Mouse (Mus musculus): ENCODE results near the gene Sik2. TPM values are rescaled to one million over a fixed set of nuclear protein-coding genes. Genes with fewer than 3 reads are reported as not detected.

Gene Sik2
- total RNA-seq, 2 experiments from 2014 or later, result 54.9 TPM

DNA sequence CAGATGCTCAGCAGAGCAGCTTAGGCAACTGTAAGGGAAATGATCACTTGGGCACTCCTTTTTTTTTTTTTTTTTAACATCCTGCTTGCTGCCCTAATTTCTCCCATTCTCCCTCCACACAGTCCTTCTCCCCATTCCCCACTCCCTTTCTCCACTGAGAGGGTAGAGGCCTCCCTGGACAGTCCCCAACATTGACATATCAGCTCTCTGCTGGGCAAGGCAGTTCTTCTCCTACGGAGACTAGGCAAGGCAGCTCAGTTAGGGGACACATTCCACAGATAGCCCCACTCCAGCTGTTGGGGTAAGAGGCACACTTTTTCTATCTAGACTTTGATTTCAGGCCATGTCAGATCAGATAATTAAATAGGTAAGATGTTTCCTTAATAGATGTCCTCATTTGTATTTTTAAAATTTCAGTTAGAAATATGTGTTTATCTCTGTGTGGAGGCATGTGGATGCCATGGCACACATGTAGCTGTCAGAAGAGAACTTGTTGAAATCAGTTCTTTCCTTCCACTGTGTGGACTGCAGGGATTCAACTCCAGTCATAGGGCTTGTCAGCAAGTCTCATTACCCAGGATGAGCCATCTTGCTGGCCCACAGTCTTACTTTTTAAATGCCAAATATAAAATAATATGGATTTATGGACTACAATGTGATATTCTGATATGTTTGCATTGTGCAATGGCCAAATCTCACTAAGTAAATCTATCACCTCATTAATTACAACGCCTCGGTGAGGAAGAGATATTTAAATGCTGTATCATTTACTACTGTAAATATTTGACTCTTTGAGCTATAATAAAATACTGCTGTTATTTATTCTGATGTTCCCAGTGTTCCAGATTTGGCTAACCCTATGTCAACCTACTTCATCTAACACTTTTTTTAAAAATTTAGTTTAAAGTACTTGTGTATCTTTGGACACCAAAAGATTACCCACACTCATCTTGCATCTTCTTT is 87.7 kb downstream of the Sik2 start:
- no peak for DNase-seq
- intact Hi-C loops (cut with DNase I), result no loop called here

DNA sequence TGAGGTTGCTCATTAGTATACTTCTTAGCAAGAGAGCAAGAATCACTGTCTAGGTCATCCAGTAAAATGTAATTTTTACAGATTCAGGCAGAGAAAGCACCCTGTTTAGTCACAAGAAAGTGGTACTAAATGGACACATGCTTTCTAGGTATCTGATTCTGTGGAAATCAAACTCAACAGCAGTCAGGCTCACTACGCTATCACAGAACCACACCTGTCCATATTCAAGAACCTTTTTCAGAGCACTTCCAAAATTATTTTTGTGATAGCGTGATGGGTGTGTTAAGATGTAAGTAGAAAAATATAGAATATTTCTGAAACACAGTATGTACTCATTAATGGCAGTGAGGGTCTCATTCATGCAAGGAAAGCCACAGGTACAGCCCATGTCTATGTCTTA is 89.3 kb downstream of the Sik2 start:
- no peak for DNase-seq
- intact Hi-C loops (cut with DNase I), result no loop called here

DNA sequence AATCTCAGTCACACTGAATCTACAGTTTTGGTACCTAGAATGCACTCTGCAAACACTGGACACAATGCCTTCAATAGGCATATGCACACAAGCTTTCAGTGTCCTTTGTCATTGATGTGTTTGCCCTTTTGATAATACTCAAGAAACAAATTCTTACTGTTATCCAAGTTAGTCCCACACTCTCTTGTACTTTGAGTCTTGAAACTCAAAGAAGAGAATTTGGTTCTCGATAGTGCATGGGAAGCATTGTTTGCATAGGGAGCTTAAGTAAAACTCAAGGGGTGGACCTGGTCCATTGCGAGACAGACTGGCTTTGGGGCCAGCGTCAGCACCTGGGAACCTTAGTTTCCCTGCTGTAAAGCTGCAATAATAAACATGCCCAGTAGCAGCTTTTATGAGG is 90.7 kb downstream of the Sik2 start:
- intact Hi-C loops (cut with DNase I), result no loop called here
- DNase-seq, result no peak

DNA sequence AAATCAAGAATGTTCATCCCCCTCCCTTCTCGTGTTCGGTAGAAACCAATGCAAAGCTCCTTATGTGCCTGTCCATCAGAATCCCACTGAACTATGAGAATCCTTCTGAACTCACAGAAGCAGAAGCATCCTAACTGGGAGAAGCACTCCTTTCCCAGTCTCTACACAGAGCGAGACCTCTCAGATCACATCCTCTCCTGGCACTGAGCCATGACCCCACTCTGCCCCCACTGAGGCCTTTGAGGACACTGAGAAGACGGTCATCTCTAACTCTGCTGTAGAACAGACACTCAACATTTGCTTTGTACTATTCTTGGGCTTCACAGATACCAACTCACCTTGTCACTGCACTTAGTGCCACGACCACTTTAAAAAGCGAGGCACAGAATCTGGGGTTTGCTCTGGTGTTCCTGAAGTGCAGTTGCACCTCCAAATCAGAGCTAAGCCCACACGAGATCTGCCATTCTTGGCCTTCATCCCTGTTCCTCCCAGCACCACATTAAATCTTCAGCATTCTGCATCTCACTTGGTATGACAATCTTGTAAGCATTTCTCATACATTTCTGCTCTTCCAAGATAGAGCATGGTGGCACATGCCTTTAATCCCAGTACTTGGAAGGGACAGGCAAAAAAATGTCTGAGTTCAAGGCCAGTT is 96.9 kb downstream of the Sik2 start:
- peak; percentile 26 for DNase-seq
- intact Hi-C loops (cut with DNase I), result no loop called here

DNA sequence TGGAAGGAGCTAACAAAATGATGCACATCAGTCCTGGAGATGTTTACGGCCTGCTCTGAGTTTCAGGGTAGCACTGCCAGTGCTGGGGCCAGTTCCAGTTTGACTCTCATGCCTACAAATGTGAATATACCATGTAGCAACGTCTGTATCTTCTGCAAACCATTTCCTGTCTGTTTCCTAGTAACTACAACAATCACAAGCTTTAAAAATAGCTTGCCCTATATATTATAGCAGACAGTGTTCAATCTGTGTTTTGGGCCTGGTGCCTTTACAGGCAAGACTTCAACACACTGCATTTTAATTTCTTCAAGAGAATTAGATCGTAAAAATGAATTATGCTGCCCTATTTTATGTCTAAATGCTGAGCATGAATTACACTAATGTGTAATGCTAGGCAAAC is 103.6 kb downstream of the Sik2 start:
- DNase-seq, result no peak

DNA sequence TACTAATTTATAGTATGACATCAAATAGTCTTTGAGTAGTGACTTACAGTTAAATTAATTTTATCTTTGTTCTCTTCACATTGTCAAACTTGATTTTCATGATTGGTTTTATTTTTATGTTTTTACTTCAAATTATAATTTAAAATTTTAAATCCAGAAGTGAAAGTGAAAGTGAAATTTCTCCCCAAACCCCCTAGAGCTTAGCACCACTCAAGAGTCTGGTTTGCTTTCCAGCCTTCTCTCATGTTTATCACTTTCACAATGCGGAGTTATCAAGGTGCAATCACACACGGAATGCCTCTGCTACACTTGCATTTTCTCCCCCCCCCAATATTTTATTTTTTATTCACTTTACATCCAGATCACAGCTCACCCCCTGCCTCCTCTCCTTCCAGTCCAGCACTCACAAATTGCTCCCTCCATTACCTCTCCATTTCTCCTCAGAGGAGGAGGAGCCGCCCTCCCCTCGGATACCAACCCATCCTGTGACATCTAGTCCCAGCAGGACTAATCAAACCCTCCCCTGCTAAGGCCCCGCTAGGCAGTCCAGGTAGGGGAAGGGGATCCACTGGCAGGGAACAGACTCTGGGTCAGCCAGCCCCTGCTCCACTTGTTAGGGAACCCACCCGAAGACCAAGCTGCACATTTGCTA is 104.6 kb downstream of the Sik2 start:
- no peak for DNase-seq
- intact Hi-C loops (cut with DNase I), result no loop called here

More for the DNA sequence above, 103.6 kb downstream of the Sik2 start:
- intact Hi-C loops (cut with DNase I), result no loop called here

DNA sequence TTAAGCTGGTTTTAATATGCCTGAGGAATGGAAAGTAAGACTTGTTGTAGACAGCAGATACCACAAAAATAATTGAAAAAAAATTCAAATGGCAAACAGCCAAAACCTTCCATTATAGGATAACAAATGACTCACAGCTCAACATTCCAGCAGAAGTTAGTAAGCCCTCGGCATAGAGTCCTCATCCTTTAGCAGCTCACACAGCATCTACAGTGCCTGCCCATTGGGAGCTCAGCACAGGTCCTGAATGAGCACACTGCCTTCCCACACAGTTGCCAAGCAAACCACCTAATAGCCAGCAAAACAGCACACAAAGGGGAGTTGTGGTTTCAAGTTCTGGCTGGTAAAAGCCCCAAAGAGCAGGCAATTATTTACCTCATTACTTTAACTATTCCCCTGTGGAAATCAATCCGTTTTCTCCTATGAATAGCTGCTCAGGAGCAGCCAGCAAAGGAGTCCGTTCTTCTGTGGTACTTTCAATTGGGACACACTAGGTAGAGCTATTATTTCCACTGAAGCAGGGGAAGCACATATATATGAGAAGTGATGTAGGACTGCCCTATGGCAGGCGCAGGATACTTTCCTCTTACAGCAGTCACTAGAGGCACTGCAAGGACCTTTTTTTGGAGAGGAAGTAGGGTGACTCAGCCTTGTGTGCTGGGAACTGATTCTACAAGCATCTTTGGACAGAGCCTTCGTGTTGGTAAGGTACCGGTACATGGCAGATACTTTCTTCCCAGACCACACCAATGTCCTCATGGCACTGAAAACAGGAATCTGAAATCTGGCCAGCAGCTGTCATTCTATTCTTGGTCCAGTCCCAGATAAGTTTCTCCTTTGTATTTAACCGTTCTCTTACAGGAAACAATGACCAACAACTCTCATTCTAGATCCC is 108.6 kb downstream of the Sik2 start:
- DNase-seq, result no peak
- intact Hi-C loops (cut with DNase I), result no loop called here

DNA sequence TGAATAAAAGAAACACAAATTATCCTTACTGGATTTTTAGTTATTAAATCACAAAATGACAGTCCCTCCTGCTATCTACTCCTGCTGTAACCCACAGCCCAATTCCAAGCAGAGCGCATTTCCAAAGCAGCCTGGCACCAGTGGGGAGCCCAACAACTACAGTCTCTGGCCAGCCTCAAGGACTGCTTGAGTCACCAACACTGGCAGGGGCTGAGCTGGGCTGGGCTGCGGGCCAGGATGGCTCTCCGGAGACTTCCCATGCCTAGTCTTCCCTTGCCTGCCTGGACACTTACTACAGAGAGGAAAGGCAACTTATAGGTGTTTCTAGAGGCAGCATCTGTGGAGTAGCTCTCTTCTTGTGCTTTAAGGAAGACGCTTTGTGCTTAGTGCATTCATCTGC is 115.2 kb downstream of the Sik2 start:
- peak; percentile 96 for DNase-seq
- intact Hi-C loops (cut with DNase I), result no loop called here

DNA sequence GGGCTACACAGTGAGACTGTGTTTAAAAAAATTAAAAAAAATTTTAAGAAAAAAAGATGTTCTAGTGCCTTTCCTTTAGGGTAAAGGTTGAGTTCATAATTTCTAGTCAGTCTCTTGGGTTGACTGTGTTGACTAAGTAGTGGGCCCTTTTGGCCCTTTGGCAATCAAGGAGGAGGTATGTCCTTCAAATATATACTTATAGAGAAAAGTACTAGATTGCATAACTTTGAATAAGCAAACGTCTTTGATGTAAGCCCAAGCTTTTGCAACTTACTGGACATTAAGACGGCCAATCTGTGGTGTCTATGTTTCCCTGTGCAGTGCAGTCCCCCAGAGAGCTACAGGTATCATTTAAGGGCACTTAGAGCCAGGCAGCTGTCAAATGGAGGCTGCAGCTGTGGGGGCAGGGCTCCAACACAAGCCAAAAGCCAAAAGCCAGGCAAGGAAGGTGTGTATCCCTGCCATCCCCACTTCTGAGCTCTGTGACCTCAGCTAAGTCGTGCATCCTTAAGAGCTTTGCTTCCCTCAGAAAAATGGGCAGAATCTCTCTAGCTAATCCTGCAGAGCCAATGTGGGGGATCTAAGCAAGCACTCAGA is 118.3 kb downstream of the Sik2 start:
- intact Hi-C loops (cut with DNase I), result no loop called here
- DNase-seq, result no peak

DNA sequence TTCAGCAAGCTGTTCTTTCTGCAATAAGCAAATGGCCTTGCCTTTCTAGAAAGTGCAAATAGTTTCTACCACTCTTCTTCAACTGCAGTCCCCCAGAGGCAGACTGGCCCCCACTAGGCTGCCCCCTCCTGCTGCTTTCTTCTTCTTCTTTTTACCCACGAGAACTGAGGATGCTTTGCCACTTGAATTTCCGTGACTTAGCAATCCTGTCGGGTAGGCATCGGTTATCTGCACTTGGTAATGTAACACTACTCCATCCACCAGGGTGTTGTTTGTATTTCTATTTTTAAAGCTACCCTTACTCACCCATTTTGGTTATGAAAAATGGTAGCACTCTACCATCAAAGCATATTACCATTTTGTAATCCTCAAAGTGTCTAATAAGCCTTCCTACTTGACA is 118.9 kb downstream of the Sik2 start:
- DNase-seq, result no peak
- intact Hi-C loops (cut with DNase I), result no loop called here

DNA sequence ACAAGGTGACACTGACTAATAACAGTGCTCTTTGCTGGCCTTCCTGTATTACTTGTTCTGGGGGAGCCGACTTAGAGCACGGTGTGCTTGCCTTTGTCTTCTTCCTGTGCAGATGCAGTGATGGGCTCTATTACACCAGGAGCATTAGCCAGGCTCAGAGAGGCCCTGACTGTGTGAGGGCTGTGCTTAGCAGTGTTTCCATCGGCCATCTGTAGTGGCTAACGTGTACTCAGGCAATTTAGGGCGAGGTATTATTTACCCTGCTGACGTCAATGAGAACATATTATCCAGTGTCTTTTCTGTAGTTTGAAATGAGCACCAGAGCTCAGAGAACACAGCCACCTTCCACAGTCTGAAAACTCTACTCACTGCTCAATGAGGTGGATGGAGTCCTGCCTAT is 119.7 kb downstream of the Sik2 start:
- intact Hi-C loops (cut with DNase I), result no loop called here

DNA sequence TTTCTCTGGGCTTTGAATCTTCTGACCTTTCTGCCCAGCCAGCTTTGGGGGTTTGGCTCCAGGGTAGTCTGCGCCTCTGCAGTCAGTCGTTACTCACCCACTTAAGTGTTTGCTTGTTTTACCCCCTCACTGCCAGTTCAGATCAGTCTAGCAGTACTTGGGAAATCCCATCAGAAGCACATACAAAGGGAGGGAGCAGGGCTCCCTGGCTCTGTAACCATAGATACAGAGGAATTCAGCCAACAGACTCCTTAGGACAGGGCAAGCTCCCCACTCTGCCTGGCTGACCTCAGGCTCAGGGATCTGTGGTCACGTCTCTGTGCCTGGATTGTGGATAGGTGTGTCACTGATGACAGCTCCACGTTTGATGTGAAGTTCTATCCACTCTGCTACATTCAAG is 121.5 kb downstream of the Sik2 start:
- no peak for DNase-seq
- intact Hi-C loops (cut with DNase I), result no loop called here

More for the DNA sequence above, 119.7 kb downstream of the Sik2 start:
- DNase-seq, result no peak

DNA sequence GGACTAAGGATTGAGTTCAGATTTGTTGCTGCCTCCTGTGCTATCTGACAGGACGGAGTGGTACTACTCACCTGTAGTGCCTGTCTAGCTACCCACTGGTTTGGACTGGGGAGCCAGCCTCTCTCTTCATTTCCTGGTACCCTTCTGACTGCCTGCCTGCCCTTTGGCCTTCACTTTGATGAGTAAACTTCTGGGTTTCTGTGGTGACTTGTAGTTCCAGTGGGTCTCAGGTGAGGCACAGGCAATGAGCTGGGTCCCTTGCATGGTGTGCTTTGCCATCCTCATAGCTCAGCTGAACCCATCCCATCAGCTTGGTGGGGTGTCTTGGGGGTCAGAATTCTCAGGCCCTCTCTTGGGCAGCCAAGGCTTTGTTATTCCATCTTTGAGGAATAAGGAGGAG is 122.0 kb downstream of the Sik2 start:
- intact Hi-C loops (cut with DNase I), result no loop called here

DNA sequence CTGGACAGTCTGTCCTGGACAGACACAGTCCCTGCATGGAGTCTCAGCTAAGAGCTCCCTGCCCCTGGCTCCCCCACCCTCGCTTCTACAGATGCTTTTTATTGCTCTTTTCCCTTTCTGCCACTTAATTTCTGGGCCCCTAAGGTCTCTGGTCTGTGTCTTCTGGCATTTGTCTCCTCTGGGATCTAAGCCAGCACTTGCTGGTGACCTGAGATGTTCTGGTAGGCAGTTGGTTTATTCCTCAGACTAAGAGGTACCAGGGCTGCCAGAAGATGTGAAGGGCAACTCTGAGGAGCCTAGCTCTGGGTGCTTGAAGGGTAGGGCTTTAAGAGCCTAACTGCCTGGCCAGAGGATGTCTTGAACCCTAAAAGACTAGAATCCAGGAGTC is 123.3 kb downstream of the Sik2 start:
- intact Hi-C loops (cut with DNase I), result no loop called here

More for the DNA sequence above, 122.0 kb downstream of the Sik2 start:
- DNase-seq, result no peak

DNA sequence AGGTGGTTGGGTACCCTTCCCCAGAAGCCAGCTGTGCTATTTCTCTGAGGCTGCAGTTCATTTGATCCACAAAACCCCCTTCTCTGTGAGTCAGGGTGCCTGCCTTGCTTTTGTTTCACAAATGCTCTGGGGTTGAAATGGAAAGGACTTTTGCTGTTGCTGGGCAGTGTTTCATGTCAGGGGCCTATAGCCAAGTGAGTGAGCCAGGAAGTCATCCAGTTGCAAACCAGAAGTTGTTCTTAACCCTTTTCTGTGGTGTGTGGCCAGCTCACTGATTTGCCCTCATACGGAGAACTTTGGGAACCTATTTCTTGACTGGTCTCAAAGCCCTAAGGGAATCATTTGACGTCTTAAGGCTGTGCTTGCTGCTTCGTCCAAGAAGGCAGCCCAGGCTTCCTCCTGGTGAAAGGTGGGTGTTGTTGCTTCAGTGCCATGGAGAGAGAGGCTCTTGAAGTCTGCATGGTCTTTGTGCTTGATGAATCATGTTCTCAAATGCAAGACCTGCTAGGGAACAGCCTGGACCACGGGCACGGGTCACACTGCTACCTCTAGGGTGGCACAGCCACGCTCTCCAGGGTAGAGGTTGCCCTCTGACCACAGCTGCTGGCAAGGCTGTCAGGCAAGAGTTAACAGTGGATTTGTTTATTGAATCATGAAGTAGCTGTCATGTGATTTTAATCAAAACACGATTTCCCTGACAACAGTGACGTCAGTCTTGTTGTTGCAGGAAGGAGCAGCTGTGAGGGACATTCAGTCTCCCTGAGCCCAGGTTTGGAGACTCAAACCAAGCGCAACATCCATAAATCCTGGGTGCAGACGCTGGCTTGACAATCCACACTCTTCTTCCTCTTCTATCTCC is 123.9 kb downstream of the Sik2 start:
- DNase-seq, result no peak
- intact Hi-C loops (cut with DNase I), result no loop called here

More for the DNA sequence above, 123.3 kb downstream of the Sik2 start:
- DNase-seq, result no peak

DNA sequence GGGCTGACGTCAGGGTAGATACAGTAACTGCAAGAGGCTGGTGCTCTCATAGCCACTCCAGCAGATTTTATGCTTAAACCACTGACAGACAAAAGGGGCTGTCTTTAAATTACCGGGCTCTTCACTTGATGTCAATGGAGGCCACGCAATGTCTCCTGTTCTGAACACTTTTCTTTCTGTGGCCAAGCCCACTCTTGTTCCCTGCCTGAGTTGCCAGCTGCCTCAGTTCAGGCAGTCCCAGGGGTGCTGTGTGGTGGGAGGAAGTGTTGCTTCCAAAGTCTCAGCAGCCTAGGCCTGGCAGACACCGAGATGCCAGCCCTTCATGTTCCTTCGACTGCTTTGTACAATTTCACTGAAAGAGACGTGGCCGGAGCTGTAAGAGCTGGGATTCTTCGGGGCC is 124.8 kb downstream of the Sik2 start:
- intact Hi-C loops (cut with DNase I), result no loop called here
- peak; percentile 32 for DNase-seq

DNA sequence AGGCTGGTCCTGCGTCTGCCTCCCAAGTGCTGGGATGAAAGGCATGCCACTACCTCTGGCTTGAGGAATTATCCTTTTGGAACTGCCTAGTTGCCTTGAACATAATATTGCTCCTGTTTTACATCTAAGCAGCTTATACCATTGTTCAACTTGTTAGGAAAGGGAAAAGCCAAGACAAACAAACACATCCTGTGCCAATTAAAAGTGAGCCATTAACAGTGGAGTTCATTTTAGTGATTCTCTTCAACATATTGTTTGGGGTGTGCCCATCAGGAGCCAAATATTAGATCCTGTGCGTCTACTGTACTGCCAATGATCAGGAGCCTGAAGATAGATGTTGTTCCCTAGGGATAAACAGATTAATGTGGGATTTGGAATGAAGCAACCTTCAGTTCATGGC is 126.7 kb downstream of the Sik2 start:
- no peak for DNase-seq
- intact Hi-C loops (cut with DNase I), result no loop called here

DNA sequence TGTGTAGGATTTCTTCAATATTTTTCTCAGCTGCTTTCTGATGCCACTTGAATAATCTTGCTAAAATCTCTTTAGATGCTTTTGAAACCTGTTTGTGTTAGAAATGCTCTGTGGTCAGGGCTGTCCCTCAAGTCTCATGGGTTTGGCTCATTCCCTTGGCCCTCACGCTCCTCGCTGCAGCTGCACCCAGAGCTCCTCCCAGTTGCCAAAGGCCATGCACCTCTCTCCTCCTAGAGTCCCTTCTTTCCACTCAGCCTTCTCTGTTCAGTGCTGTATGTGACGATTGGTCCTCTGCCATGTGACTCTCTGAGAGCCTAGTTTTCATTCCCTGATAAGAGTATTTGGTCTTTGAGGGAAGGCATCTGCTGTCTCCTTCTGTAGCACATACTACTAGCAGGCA is 131.4 kb downstream of the Sik2 start:
- intact Hi-C loops (cut with DNase I), result no loop called here
- DNase-seq, result no peak

DNA sequence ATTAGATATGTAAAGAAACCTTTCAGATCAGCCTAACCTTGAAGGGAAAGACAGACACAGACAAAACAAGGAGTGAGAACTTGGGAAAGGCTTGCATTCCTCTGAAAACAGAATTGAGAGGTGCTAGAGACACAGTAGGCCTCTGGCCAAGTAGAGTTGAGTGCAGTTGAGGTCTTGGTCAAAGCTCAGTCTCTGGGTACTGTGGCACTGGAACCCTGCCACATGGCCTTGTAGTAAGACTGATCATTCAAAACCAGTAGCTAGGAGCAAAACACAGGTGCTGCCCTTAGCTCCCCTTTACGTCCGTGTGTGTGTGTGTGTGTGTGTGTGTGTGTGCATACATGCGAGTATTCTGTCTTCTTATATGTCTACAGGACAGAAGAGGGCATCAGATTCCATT is 132.6 kb downstream of the Sik2 start:
- intact Hi-C loops (cut with DNase I), result no loop called here
- no peak for DNase-seq
